36 mouse cellular contexts compared by ENCODE assay signal in the genomic region with DNA sequence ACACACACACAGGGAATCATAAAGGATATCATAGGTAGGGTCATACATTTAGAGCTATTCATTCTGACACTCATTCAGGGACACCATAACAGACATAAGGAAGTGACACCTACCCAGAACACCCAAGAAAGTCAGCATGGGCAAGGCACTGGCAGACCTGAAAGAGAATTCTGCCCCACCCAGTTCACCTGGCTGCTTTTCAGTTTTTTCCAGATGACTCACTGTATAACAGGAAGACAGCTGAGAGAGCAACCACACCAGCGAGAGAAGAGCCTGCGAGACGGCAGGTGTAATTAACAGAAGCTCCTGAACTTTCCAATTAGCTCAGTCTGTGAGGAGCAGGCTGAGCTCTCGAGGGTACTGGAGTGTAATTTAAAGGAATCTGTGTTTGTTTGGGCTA. TPM values are rescaled to one million over a fixed set of nuclear protein-coding genes. Genes with fewer than 3 reads are reported as not detected.
"Had no signal": no experiment of that assay in that cellular context is flagged by ENCODE, and none has a peak within 500 bp of the region (broad histone marks: within the 10 kb centered on the region; RNA-seq: fewer than 3 reads in every experiment).

No protein-coding gene starts in this region.

- H3K9me3 ChIP-seq: limb, embryonic 10.5 days; limb, embryonic 15.5 days; liver, embryonic 12.5 days; liver, embryonic 13.5 days; liver, embryonic 15.5 days; lung, embryonic 15.5 days had no signal

- H3K27me3 ChIP-seq: limb, embryonic 12.5 days; limb, embryonic 13.5 days; limb, embryonic 15.5 days; liver, embryonic 12.5 days; liver, embryonic 13.5 days; liver, embryonic 15.5 days; lung, embryonic 15.5 days; midbrain, embryonic 12.5 days; midbrain, embryonic 15.5 days; neural tube, embryonic 12.5 days had no signal

- H3K4me1 ChIP-seq: limb, embryonic 10.5 days; limb, embryonic 12.5 days; limb, embryonic 13.5 days; limb, embryonic 15.5 days; liver, embryonic 12.5 days; liver, embryonic 13.5 days; liver, embryonic 15.5 days; lung, embryonic 15.5 days; megakaryocyte, embryonic 14.5 days; midbrain, embryonic 10.5 days; midbrain, embryonic 12.5 days; midbrain, embryonic 15.5 days; neural tube, embryonic 12.5 days had no signal

- ATAC-seq: liver, embryonic 12.5 days; liver, postnatal 0 days; lung, postnatal 0 days; midbrain, embryonic 15.5 days; midbrain, embryonic 16.5 days had no signal

- H3K36me3 ChIP-seq: limb, embryonic 10.5 days; limb, embryonic 12.5 days; limb, embryonic 13.5 days; limb, embryonic 15.5 days; liver, embryonic 12.5 days; liver, embryonic 13.5 days; liver, embryonic 15.5 days; lung, embryonic 15.5 days; midbrain, embryonic 10.5 days; midbrain, embryonic 12.5 days; midbrain, embryonic 15.5 days; neural tube, embryonic 12.5 days had no signal

- H3K4me3 ChIP-seq: limb, embryonic 10.5 days; limb, embryonic 12.5 days; limb, embryonic 13.5 days; limb, embryonic 15.5 days; liver, embryonic 12.5 days; liver, embryonic 13.5 days; liver, embryonic 15.5 days; lung, embryonic 15.5 days; megakaryocyte, embryonic 14.5 days; midbrain, embryonic 10.5 days; midbrain, embryonic 12.5 days; midbrain, embryonic 15.5 days; myocyte; neural tube, embryonic 12.5 days had no signal

- H3K9ac ChIP-seq: limb, embryonic 12.5 days; limb, embryonic 13.5 days; limb, embryonic 15.5 days; liver, embryonic 12.5 days; liver, embryonic 13.5 days; liver, embryonic 14.5 days; liver, embryonic 15.5 days; liver, postnatal 0 days; lung, embryonic 14.5 days; lung, embryonic 15.5 days; midbrain, embryonic 12.5 days; midbrain, embryonic 15.5 days; neural tube, embryonic 12.5 days had no signal

- DNase-seq: left cerebral cortex, postnatal 4 days; liver; liver, embryonic 13.5 days; liver, postnatal 0 days; lung, adult 18-20 months; lung, adult 2 months; lung, embryonic 14.5 days; lung, postnatal 10 days; lung, postnatal 14 days; lung, postnatal 36 days; lung, postnatal 4 days; midbrain, embryonic 14.5 days had no signal

- H3K27ac ChIP-seq: limb, embryonic 10.5 days; limb, embryonic 12.5 days; limb, embryonic 13.5 days; limb, embryonic 15.5 days; liver, embryonic 12.5 days; liver, embryonic 13.5 days; liver, embryonic 14.5 days; liver, embryonic 15.5 days; lung, embryonic 15.5 days; macrophage; midbrain, embryonic 10.5 days; midbrain, embryonic 12.5 days; midbrain, embryonic 15.5 days; neural tube, embryonic 12.5 days had no signal

- H3K4me2 ChIP-seq: limb, embryonic 12.5 days; limb, embryonic 13.5 days; limb, embryonic 15.5 days; liver, embryonic 11.5 days; liver, embryonic 12.5 days; liver, embryonic 13.5 days; liver, embryonic 15.5 days; lung, embryonic 14.5 days; lung, embryonic 15.5 days; midbrain, embryonic 11.5 days; midbrain, embryonic 12.5 days; midbrain, embryonic 15.5 days; neural tube, embryonic 12.5 days had no signal

RNA-seq across cellular contexts. Expression of gene Lrrc27, which starts 43.6 kb away (rescaled TPM):
- total RNA-seq: monocyte, adult 5-6 weeks had no signal

RNA-seq across cellular contexts. Expression of gene Stk32c, which starts 44.0 kb away (rescaled TPM):
- total RNA-seq: megakaryocyte progenitor cell, adult 5-6 weeks; megakaryocyte, adult 5-6 weeks; megakaryocyte-erythroid progenitor cell, adult 5-6 weeks had no signal
- polyA plus RNA-seq: liver, embryonic 11.5 days; liver, embryonic 12.5 days; liver, embryonic 13.5 days; liver, embryonic 15.5 days; liver, embryonic 16.5 days; liver, postnatal 0 days had no signal
